Mouse (Mus musculus): ENCODE results near the gene 1600002K03Rik. TPM values are rescaled to one million over a fixed set of nuclear protein-coding genes. Genes with fewer than 3 reads are reported as not detected.

Gene 1600002K03Rik
- total RNA-seq (2021) = 1 to 10 TPM; 3.3 to 4.2 TPM
- long read RNA-seq, experiment 1, partial matches to known transcripts = 0 of 2 reads
- long read RNA-seq, experiment 1, other reads (novel, unspliced or antisense) = 0 of 2 reads
- long read RNA-seq, experiment 2, partial matches to known transcripts = 0 of 1 reads
- long read RNA-seq, experiment 2, other reads (novel, unspliced or antisense) = 0 of 1 reads

- peak; percentile 85 for DNase-seq
- intact Hi-C loops (cut with DNase I; ENCODE audit: low total_unique reads) = no loop called here
Measured at GRCm38 (mm10) chr10:80172527-80173292, at the start of gene 1600002K03Rik. Gene 1600002K03Rik (plus strand): TSS chr10:80172944.

GRCm38 (mm10) chr10:80123932-80124562 lies 48.7 kb upstream of the 1600002K03Rik start:
- intact Hi-C loops (cut with DNase I; ENCODE audit: low total_unique reads) = no loop called here
- no peak for DNase-seq

- intact Hi-C loops (cut with DNase I; ENCODE audit: low total_unique reads) = no loop called here
- no peak for DNase-seq
Measured at GRCm38 (mm10) chr10:80127920-80128319, 44.8 kb upstream of the 1600002K03Rik start.

DNA sequence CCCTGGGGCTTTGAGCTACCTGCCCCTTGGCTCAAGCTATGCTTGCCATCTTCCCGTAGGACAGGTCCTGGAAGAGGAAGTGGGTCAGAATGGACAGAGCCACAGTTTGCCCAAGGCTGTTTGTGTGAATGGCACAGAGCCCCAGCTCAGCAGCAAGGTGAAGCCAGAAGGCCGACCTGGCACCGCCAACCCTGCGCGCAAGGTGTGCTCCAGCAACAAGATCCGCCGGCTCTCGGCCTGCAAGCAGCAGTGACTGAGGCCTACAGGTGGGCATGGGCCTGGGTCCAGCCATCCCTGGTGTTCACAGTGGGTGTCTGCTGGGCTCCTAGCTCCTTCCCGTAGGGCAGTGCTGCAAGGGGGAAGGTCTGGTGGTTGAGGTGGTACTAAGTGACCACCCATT lies 42.9 kb upstream of the 1600002K03Rik start:
- intact Hi-C loops (cut with DNase I; ENCODE audit: low total_unique reads) = no loop called here
- DNase-seq = no peak

GRCm38 (mm10) chr10:80130403-80131031 lies 42.2 kb upstream of the 1600002K03Rik start:
- no peak for DNase-seq
- intact Hi-C loops (cut with DNase I; ENCODE audit: low total_unique reads) = no loop called here

GRCm38 (mm10) chr10:80131316-80131951 lies 41.3 kb upstream of the 1600002K03Rik start:
- intact Hi-C loops (cut with DNase I; ENCODE audit: low total_unique reads) = no loop called here
- DNase-seq = no peak

DNA sequence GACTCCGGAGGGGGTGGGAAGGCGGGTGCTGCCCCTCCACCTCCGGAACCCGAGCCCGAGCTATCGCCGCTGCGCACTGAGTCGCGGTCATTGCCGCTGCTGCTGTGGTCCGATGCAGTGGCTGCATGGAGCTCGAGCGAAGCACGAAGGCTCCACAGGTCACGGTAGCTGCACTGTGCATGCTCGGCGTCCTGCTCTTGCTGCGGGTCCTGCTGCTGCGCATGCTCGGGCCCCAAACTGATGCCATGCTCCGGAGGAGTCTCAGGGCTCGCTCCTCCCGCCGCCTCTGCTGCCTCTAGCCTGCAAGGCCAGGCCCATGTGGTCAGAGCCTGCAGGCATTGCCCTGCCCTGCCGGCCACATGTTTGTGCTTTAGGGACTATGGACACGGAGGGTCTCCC lies 40.8 kb upstream of the 1600002K03Rik start:
- intact Hi-C loops (cut with DNase I; ENCODE audit: low total_unique reads) = no loop called here

DNA sequence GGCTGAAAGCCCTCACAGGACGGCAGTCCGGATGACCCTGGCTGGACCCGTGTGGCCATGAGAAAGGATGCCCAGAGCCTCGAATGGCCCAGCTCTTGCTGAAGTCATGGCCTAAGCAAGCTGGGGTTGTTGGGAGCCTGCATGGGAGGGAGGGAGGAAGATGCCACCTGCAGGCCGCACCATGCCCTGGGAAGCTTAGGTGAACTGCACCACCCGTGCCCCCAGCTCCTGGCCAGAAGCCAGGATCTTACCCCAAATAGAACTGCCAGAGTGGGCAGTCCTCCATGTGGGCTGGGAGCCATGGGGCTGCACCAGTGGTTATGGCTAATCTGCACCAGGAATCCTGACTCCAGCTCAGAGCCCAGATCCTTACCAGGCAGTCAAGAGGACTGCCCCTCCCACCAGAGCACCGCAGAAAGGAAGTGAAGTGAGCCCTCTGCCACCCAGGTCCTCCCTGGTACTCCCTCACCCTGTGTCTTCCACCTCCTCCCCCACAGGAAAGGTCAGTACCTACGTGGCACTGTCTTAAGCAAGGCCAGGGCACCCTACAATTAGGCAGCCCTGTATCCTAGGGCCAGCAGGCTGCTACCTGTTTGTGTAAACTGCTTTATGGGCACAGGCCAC lies 39.4 kb upstream of the 1600002K03Rik start:
- intact Hi-C loops (cut with DNase I; ENCODE audit: low total_unique reads) = no loop called here
- no peak for DNase-seq

More for the DNA sequence above, 40.8 kb upstream of the 1600002K03Rik start:
- DNase-seq = no peak

GRCm38 (mm10) chr10:80134421-80134820 lies 38.3 kb upstream of the 1600002K03Rik start:
- intact Hi-C loops (cut with DNase I; ENCODE audit: low total_unique reads) = no loop called here
- no peak for DNase-seq

DNA sequence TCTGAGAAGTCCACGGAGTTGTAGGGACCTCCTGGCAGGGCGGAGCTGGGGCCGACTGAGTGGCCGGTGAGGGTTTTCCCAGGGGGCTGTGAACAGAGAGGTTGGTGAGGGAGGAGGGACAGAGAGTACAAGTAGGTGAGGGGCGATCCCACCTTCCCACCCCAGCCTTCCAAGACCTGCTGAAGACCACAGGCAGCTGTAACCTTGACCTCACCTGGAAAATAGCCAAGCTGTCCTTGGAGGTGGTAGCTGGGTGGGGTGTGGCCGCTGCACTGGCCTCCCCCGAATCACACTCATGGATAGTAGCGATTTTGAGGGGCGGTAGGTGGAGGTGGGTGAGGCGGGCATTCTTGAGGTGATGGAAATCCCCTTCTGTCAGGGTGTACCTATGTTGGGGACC lies 37.6 kb upstream of the 1600002K03Rik start:
- intact Hi-C loops (cut with DNase I; ENCODE audit: low total_unique reads) = no loop called here

DNA sequence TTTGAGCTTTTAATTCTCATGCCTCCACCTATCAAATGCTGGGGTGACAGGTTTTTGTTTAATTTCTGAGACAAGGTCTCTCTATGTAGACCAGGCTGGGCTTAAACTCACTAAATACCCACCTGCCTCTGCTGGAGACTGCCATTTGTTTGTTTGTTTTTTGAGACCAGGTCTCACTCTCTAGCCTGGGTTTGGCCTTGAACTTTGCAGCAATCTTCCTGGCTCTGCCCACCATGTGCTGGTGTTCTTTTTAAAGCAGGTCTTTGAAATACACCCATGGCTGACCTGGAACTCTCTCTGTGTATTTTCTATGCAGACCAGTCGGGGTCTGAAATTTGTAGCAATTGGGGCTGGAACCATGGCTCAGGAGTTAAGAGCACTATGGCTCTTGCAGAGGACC lies 37.1 kb upstream of the 1600002K03Rik start:
- no peak for DNase-seq
- intact Hi-C loops (cut with DNase I; ENCODE audit: low total_unique reads) = no loop called here

More for the DNA sequence above, 37.6 kb upstream of the 1600002K03Rik start:
- DNase-seq = no peak

DNA sequence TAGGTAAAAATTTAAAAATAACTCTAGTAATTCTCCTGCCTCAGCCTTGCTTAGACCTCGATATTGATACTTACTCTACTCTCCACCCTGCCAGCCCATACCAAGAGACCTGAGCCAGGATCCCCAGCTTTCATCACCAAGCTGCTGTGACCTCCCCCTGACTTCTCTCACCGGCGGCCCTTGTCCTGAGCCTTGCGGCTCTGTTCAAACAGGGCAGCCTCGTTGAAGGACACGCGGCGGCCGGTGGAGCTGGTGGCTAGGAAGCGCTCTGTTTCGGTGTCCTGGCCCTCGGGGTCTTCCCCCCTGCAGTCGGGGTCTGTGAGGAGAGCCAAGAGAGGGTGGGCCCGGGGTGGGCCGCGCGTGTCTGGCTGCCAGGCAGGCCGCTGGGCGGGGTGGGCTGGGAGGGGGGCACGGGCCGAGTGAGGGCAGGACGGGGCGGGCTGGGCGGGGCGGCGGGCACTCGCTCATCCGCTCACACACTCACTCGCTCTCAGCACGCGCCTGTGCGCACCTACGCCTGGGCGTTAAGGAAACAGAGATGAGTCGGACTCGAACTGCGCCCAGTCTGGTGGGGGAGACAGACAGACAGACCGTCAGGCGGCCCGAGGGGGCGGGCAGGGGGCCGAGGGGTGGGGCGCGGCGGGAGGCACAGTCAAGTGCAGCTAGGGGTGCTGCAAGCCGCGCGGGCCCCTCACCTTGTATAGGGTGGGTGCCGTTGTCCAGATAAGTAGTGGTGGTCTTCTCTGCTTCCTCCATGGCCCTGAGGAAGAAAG lies 36.4 kb upstream of the 1600002K03Rik start:
- intact Hi-C loops (cut with DNase I; ENCODE audit: low total_unique reads) = no loop called here
- DNase-seq = peak; percentile 17

DNA sequence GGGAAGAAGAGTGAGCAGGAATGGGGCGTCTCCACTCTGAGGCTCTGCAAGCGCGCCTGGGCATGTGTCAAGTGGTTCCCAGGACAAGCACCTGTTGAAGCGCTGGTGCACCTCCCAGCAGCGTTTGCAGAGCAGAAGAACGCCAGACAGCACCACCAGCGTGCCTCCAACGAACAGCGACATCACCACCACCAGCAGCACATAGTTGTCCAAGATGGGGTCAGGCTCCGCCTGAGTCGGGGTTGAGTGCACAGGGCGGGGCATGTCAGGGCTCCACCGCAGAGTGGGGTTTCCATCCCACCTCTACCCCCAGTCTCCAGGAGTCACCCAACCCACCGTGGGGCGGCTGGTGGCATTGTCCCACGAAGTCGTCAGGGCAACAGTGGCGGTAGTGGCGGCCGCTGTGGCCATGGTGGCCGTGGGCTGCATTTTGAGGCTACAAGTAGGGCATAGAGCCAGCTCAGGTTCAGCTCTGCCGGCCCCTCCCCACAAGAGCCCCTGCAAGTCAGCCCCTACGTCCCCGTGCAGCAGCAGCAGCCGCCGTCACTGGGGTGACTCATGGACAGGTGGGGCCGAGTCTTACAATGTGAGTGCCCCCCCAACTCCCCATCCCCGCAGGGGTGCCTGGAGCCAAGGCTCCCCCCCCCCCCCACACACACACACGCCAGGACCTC lies 35.7 kb upstream of the 1600002K03Rik start:
- no peak for DNase-seq

DNA sequence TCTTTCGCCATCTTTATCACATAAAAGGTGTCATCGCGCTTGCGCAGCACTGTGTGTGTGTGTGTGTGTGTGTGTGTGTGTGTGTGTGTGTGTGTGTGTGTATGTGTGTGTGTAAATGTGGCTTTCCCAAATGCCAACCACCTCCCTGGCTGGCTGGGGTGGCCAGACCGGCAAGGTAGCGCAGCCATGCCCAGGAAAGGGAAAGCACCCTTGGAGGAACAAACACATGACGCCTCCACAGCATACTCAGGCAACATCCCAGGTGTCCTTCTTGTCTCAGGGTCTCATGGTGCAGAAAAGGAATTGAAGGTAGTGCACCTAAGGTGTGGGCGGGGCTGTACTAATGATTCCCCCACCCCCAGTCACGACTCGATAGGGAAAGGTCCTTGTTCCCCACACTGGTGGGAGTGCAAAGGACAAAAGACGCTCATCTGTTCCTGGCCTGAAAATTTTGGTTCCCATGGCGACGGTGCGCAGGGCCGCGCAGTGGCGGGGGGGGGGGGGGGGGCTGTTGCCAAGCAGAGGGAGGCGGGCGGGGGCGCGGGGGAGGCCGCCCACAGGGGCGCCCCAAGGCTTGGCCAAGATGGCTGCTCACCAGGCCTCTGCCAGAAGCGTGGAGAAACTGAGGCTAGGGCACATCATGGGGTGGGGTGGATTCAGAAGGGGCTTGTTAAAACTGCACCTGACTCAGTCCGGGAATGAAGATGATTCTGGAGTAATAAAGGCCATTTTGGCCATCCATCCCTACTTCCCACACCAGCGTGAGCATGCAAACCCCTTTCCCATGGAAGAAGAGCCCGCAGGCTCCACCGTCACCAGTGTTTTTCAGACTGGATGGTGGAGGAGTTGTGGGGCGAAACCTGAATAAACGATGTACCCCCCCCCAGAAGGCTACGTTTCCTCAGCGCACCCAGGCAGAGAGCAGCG lies 34.9 kb upstream of the 1600002K03Rik start:
- no peak for DNase-seq
- intact Hi-C loops (cut with DNase I; ENCODE audit: low total_unique reads) = no loop called here

More for the DNA sequence above, 35.7 kb upstream of the 1600002K03Rik start:
- intact Hi-C loops (cut with DNase I; ENCODE audit: low total_unique reads) = no loop called here

- DNase-seq = no peak
- intact Hi-C loops (cut with DNase I; ENCODE audit: low total_unique reads) = no loop called here
Measured at GRCm38 (mm10) chr10:80138553-80139438, 33.9 kb upstream of the 1600002K03Rik start, which contains the start of gene Atp5d. Gene Atp5d (plus strand): TSS chr10:80138632.

DNA sequence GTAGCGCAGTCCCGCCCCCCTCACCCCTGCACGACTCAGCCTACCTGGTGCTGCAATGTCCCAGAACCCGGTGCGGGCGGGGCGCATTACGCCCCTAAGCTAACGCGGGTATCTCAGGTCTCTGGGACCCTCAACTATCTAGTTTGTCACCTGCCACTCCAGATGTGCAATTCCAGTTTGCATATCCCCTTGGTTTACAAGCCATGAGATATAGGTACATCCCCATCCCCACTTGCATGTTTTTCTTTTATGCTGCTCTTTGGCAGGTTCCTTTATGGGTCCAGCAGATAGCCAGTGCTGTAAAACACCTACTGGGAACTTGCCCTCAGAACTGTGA lies 33.3 kb upstream of the 1600002K03Rik start:
- intact Hi-C loops (cut with DNase I; ENCODE audit: low total_unique reads) = no loop called here
- no peak for DNase-seq

Data from gastrocnemius, postnatal 14 days (tissue).